Mouse (Mus musculus) cerebellum, postnatal 36 days (tissue): Measurements from ENCODE around the gene Atp1b1.

Experiments
- DNase-seq, 2 experiments: peaks; one replicate each; pipeline ENCODE4 v3.0.0; 2021 to 2022; ENCODE audit warnings: mixed read lengths in 2 of 2

Gene Atp1b1

DNA sequence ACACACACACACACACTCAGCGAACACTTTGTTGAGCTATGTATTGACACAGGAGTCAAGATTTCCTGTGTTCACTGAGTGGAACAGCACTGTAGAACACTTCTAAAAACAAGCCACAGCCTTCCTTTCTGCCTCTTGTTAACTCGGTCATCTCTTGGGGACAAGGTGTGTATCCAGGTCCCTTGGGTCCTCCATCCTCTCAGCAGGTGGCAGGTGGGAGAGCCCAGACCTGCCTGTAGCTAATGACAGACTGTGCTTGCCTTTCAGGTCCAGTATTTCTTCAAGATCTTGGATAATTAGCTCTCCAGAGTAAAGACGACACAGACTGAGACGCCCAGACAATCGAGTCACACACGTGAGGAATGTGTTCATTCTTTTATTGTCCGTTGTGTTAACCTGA, 21.4 kb downstream of the Atp1b1 start:
- no peak for DNase-seq

DNA sequence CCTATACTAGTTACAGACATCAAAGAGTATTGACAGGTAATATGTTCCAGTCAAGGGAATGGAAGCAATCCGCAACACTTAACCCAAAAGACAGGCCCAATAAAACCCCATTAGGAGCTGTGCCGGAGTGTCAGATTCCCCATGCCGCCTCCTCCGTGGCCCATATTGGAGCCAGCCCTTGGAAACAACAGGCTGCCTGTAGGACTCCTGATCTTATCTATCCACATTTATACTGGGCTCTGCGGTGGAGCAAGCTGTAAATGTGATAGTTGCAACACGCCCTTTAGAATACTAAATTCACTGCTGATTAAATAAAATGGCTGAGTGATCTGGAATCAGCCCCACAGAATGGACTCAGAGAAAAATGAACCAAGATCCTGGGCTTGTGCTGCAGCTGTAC, 24.1 kb downstream of the Atp1b1 start:
- no peak for DNase-seq

DNA sequence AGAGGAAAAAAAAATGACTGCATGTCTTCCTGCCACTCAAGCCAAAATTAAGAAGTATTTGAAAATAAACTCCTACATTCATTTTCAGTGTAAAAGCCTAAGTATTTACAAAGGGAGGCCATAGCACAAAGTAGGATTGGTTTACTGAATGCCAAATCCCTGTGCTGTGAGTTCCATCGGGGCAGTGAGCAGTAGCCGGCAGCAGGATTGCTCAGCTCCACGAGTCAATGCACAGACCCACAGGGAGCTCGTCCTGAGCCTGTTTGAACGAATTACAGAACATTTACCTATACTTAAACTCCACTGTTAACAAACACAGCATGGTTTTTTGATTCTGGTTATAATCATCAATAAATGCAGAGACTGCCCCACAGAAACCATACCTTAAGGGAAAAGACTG, 25.5 kb downstream of the Atp1b1 start:
- no peak for DNase-seq

DNA sequence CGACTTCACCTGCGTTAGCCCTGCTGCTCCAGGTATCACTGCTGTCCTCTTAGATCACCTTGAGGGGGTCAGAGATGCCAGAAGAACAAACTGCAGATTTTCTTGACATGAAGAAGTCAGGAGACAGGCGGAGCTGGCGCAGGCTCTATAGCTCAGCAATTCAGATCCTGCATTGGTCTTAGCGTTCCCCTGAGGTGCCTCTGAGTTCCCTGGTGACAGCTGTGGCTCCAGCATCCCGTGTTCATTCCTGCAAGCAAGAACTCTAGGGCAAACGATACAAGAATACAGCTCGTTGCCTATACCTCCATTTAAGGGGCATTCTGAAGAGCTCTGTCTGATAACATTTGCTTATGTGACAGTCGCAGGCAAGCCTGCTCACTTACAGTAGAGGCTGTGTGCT, 29.5 kb downstream of the Atp1b1 start:
- DNase-seq = no peak

DNA sequence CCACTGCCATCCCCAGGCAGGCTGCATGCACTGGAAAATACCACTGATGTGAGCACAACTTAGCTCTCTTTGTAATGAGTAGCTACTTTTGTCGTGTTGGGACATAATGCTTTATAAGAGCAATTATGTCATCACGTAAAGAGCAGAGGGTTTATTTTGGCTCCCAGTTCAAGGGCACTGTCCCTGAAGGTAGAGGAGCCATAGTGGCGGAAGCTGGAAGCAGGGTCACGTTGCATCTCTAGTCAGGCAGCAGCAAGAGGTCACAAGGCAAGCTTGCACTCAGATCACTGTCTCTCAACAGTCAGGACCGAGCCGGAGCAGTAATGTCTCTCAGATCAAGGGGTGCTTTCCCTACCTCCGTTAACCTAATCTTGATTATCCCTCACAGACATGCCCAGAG, 30.4 kb downstream of the Atp1b1 start:
- DNase-seq = no peak

DNA sequence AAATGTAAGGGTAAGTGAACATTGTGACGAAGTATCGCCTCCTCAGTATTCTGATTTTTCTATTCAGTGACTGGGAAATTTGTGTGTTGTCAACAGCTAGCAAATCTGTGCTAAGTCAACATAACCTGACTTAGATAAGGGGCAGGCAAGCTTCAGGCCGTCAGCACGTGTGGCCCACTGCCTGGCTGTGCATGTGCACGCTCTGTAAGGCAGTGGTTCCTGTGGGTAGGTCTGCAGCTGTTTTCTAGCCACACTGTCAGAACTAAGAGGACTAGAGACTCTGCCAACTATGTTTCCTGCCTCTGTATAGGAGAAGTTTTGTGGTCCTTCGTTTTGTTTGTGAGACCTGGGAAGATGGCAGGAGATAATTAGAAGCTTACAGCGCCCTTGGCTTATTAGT, 31.9 kb downstream of the Atp1b1 start:
- no peak for DNase-seq

DNA sequence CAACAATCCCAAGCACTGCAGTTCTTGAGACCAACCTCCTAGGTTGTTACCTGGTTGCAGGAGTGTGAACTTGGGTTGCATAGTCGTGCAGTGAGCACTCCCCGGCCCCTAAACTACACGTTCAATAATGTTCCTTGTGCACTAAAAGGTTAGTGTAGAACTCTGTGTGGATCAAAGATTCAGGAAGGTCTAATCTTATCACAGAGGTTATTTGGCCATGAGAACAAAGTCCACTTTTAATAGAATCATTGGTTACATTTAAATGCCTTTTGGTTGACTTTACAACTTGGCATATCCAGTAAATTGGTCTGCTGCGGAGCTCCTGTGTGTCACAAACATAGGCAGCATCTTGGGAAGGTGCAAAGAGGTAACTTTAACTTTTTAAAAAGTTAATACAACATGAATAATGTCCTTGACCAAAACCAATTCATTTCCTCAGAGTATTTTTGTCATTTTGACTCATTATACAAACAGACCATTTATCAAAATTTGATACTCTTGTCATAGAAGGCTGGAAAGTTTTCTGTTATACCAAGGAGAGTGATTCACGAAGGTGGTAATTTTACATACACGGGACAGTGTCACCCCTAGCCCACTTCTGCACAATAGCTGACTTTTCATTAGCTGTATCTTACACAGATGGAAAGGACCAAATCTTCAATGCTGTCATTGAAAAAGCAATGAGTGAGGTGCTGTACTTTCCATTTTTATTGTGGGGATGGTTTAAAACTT, 37.4 kb downstream of the Atp1b1 start:
- no peak for DNase-seq

DNA sequence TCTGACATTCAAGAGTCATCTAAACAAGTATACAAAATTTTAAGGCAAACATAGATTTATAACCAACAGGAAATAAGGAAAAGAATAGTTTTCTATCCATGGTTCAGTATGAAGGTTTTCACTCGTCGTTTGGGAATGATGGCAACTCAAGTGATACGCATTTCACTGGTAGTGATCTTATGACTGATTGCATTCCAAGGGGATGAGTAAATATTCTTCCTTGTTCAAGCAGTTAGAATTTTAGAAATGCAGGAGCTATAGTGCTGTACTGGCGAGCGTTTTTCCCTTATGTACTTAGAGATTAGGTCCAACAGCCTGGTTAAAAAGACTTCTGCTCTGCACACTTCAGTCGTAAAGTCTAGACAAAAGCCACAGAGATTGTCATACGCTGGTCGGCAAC, 38.8 kb downstream of the Atp1b1 start:
- no peak for DNase-seq

DNA sequence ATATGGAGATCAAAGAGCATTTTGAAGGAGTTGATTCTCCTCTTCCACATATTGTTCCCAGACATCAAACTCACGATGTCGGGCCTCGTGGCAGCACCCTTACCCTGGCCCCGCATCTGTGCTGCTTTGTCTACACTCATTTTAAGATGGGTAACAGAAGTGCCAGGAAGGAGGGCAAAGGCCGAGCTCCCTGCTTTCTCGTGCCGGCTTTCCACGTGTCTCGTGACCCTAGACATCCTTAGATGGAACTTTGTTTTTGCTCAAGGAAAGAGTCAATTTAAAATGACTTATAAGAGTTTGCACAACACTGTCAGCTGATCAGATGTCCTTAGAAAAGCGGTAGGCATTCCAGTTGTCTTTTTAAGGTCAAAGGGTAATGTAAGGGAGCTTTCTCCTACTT, 39.8 kb downstream of the Atp1b1 start:
- no peak for DNase-seq

DNA sequence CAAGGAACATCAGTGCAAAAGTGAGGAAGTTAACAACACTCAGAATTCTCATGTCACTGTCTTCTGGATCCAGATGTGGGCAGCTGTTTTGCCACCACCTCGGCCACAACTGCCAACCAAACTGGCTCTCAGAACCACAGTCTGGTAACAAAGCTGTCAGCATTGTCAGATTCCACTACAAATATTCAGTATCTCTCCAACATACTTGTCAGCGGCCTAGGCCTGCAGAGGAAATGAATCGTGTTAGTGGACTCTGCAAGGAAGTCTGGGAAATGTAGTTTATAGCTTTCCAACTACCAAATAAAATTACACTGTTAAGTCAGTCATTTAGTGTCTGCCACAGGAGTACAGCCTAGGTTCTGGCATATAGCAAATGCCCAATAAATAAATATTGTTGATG, 40.6 kb downstream of the Atp1b1 start:
- no peak for DNase-seq

DNA sequence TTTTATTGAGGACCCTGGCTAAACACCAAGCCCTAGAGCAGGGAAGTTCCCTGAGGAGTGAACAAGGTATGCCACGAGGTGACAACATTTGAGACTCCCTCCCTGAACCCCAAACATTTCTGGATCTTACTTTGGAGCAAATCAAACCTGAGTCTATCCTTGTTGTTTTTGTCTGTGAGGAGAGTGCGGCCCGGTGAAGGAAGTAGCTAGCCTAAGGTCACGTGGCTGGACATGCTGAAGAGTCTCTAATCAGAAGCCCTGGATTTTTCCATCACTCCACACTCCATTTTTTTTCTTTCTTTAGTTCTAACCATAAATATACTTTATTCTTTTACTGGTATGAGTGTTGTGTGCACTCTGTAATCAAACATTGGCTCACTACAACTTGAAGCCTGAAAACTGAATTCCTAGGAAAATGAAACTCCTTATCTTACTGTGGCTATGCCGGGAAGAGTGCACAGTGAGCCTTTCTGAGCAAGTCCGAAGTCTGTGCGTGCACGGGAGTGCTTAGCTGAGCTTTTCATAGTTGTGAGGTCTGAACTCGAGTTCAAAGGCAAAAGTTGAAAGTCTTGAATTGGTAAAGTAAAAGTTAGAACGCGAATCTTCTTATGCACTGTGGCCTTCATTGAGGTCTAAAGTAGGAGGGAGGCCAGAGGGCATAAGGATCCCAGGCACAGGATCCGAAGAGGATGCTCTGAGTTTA, 41.3 kb downstream of the Atp1b1 start:
- DNase-seq = no peak

DNA sequence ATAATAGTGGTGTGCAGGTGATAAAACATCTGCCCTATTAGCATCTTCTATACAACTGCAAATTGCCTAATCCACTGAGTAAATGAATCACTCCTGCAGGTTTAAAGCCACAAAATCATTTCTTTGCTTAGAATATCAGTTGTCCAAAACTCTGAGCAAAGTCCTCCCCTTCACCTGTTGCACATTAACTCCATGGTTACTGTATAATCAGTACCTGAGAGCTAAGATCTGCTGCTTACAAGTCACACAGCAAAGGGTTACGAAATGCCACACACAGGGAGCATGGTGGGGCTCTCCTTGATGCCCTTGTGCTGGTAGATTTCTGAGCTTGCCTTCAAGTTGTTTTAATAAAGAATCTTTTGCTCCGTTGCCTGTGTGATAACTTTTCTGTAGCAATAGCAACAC, 42.8 kb downstream of the Atp1b1 start:
- no peak for DNase-seq

DNA sequence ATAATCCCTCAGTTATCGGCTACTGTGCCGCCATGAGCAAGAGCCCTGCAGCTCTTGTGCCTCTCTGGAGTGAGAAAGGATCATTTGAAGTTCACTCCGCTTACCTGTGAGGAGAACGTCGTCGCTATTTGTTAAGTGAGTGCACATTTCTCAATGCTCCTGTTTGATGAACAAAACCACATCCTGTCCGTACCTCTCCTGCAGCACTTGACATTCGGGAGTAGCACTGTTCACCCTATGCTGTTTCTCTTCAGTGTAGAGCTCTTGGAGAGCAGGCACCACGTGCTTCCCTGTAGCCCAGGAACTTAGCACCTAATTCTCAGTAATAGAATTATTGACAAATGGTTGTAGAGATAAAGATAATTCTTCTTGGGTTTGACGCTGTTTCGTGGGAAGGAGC, 44.5 kb downstream of the Atp1b1 start:
- no peak for DNase-seq

DNA sequence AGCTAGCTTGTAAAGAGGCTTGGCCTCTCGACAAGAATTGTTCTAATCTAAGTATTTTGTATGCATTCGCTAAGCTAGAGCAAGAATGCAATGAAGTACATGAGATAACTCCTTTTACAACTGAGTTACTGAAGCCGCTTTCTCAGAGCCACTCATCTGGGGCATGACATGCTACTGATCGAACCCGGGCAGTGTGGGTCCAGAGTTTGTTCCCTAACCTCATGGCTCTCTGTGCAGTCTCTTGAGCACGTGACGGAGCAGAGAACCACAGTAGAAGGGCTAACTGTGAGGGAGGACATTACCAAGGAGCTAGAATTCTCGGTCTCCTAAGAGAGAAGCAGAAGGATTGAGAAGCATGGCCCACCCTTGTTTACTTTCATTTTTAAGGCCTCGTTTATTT, 45.2 kb downstream of the Atp1b1 start:
- DNase-seq = no peak

DNA sequence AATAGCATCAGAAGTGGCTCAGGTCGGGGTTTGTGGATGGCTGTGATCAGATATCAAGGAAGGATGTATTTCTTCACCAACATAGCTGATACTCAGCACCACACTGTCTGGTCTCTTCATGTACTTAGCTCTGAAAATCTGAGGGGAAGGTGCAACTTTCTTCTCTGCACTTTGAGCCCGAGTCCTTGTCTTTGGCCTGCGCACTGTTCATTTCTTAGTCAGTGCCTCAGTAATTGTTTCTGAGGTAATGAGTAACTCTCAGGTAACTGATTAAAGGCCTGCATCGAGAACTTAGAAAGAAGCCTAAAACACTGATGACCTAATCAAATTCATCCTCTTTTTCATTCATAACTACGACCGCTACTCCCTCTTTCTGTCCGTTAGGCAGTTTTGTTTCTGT, 46.8 kb downstream of the Atp1b1 start:
- no peak for DNase-seq

DNA sequence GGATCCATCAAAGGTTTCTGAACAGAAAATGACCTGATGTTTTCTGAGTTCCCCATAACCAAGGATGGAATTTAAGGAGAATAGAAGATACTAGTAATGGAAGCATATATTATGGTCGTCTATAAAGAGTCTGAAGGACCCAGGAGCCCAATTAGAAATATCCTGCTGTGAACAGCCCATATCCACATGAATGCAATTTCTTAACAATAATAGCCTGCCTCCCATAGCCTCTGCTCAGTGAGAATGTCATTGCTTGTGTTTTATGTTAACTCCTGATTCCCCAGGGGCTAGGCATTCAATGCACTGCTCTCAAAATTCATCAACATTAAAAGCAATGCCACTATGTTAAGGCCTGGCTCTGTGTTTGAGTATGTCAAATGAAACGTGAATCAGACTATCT, 49.5 kb downstream of the Atp1b1 start:
- no peak for DNase-seq

DNA sequence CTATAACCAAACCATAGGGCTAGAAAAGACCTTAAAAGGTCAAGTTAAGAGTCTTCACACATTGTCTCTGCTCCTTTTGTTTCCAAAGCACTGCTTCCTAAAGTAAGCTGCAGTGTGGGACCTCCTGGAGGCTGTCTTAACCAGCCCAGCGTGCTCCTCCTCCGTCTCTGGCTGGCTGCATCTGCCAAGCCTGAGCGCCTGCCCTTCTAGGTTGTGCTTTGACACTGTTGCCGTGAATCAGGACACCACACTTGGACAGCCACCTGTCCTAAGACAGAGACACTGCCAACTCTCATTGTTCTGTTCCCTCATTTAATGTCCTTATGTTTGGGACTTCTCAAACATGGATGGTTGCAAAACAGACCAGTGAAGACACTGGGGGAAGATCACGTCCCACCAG, 51.6 kb downstream of the Atp1b1 start:
- DNase-seq = peak; percentile 4 to 6

DNA sequence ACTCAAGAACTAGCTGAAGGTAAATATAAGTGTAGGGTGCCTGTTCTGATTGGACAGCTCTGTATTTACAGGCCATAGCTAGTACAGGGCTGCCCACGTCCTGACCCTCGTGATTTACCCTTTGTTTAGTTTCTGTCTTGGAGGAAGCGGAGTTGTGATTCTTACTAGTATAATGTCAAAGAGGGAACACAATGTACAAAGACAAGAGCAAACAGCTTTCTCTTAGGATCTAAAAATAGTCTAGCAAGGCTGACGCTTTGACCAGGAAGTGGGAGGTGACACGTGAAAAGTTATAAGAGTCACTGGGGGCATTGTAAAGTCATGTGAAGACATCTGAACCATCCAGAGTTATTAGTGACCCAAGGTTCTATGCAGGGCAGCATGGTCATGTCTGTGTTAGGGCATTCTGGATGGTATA, 52.8 kb downstream of the Atp1b1 start:
- no peak for DNase-seq

DNA sequence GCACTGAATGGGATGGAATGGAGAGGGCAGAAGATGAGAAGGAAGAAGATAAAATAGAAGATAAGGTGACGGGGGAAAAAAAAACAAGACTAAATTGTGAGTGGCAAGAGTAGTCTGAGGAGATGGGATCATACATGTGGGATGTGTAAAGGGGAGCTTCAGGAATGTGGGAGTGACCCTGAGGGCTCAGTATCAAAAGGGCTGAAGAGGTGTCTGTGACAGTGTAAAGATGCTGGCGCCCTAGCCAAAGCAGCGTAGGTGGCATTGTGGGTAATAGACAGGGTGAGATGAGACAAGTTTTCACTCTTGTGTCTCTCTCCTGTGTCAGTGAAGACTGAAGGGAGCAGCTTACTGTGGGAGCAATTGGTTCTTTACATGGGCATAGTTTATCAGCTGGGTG, 58.6 kb downstream of the Atp1b1 start:
- DNase-seq = no peak

DNA sequence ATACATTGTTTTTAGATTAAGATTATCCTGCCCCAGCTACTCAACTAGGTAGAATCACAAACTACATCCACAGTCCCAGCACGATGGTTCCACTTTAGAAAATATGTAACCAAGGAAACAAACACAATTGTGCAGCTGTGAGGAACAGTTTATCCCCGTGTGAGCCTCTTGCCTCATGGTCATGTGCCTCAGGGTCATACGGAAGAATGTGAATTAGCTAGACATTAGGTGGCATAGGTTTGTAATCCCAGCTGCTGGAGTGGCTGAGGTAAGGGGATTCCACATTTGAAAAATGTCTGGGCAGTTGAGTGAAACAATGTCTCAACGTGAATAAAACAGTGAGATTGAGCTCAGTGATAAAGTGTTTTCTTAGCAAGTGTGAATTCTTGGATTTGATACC, 60.5 kb downstream of the Atp1b1 start:
- DNase-seq = no peak

DNA sequence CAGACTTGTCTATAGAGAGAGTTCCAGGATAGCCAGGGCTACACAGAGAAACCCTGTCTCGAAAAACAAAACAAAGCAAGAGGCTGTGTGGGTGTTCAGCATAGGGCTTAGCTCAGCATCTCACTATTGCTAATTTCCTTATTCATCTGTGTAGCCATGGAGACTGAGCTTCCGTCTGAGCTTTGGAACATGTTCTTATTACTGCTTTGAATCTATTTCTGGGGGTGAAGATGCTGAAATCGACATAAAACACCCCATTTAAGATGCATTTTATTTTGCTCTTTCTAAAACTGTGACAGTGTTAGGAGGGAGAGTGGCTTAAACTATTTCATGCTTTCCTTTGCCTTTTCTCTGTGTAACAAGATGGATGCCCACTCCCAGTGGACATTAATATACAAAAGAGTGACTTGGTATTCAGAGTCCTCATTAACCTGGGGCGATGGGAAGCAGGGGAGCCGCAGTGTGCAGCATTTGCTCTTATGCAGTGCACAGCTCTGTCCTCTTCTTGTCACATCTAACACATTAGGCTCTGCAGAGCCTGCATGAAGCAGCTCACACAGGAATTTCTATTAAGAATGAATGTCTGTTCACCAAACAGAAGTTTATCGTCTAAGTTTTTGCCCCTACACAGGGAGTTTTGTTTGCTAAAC, 62.9 kb downstream of the Atp1b1 start:
- no peak for DNase-seq

DNA sequence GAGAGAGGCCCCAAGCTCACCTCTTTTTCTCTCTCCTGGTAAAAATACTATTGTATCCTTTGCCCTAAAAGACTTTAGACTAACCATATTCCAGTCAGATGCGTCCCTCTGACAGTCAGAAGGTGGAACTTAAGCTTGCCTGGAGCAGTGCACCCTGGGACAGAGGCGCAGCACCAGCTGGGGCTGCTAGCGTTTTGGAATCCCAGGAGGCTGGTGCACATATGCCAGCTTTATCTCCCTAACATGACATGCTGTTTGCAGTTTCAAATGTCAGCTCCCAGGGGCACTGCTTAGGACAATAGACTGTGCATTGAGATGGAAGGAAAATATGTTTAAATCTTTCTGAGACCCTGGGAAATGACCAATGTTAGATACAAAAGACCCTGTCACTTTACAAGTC, 66.0 kb downstream of the Atp1b1 start:
- DNase-seq = no peak

DNA sequence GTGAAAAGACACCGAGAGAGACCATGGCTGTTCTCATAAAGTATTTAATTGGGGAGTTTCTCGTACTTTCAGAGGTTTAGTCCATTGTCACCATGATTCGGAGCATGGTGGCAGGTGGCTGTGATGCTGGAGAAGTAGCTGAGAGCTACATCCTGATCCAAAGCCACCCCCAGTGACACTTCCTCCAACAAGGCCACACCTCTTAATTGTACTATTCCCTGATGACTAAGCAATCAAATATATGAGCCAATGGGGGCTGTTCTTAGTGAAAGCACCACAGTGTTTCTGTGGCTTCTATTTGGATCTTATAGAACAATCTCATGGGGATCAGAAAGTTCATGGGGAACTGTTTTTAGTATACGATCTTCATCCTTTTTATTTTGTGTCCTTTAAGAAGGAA, 68.4 kb downstream of the Atp1b1 start:
- DNase-seq = no peak
